ENCODE assay signal across 12 mouse cellular contexts in the genomic region with DNA sequence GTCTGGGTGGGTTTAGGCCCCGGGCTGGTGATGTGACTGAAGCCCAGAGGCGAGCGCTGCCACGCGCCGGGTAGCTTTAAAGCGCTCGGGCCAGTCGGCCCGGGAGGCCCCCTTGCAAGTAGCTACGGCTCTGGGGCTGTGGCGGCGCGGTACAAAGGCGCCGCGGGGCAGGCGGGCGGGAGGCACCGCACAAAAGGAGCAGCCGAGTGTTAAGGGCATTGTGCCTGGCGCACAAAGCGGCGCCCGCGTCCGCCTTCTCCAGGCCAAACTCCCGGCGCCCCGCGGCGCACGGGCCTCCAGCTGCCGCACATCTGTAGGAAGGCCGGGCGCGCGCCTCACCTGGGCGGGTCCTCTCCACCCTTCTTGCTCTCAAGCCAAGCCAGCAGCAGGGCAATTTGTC. TPM values are rescaled to one million over a fixed set of nuclear protein-coding genes. Genes with fewer than 3 reads are reported as not detected.
DNase-seq lines count a peak whose midpoint lies in the region; ATAC-seq and TF ChIP-seq lines count a peak whose summit lies in the region.
"Had no signal": no experiment of that assay in that cellular context is flagged by ENCODE, and none has a peak within 500 bp of the region (broad histone marks: within the 10 kb centered on the region; RNA-seq: fewer than 3 reads in every experiment).

No protein-coding gene starts in this region.

- H3K4me2 ChIP-seq in kidney, embryonic 15.5 days, result peak overlapping the region; percentile 56
- peak overlapping the region; percentile 65 for H3K4me2 ChIP-seq in embryonic facial prominence, embryonic 13.5 days
- peak overlapping the region; percentile 43 for H3K4me2 ChIP-seq in intestine, postnatal 0 days (replicated peaks; ENCODE audit: low read depth)

- no peak for DNase-seq in kidney, adult 18-20 months
- no peak for DNase-seq in spleen, postnatal 10 days (ENCODE audit: low spot score in 2 of 2)
- no peak for DNase-seq in urinary bladder, postnatal 25 days (ENCODE audit: low spot score)
- DNase-seq in right cerebral cortex, postnatal 14 days, result no peak
- DNase-seq: cerebellum, adult 9-10 months; heart, adult 11 months; lung, adult 2 months had no signal

- no peaks in the 10 kb centered on the region for H3K9me3 ChIP-seq in kidney, embryonic 15.5 days (replicated peaks)
- H3K9me3 ChIP-seq in embryonic facial prominence, embryonic 13.5 days, result 0 out of 2 replicates have a peak, but pooled peaks cover 3% of the 10 kb centered on the region
- H3K9me3 ChIP-seq in intestine, postnatal 0 days (ENCODE audit: control insufficient read depth), result no peaks in the 10 kb centered on the region

- TF ChIP-seq CTCF in intestine, postnatal 0 days (IDR thresholded peaks at IDR 0.05; ENCODE audit: low read depth), result no peak
- TF ChIP-seq CTCF in olfactory bulb, adult 2 months (IDR thresholded peaks at IDR 0.05; ENCODE audit: insufficient read depth, low read depth, low read length), result no peak

- H3K27me3 ChIP-seq in kidney, embryonic 15.5 days, result peaks cover 88% of the 10 kb centered on the region
- peaks cover 95% of the 10 kb centered on the region for H3K27me3 ChIP-seq in embryonic facial prominence, embryonic 13.5 days
- H3K27me3 ChIP-seq in intestine, postnatal 0 days (replicated peaks; ENCODE audit: control insufficient read depth, insufficient read depth, low read length), result peaks cover 68% of the 10 kb centered on the region

- H3K27ac ChIP-seq in kidney, embryonic 15.5 days, result no peak overlapping the region
- H3K27ac ChIP-seq in embryonic facial prominence, embryonic 13.5 days, result no peak overlapping the region
- H3K27ac ChIP-seq in intestine, postnatal 0 days (ENCODE audit: low read depth, low read length), result no peak overlapping the region
- no peak overlapping the region for H3K27ac ChIP-seq in olfactory bulb, adult 2 months (ENCODE audit: insufficient read depth, low read depth, low read length)

- 0 out of 2 replicates have a peak overlapping the region, but pooled peaks have one; percentile 10 for H3K9ac ChIP-seq in kidney, embryonic 15.5 days
- H3K9ac ChIP-seq in embryonic facial prominence, embryonic 13.5 days, result peak overlapping the region; percentile 62
- no peak overlapping the region for H3K9ac ChIP-seq in intestine, postnatal 0 days (ENCODE audit: low read depth, low read length)

- no peak for TF ChIP-seq POLR2A in olfactory bulb, adult 2 months (IDR thresholded peaks at IDR 0.05; ENCODE audit: insufficient read depth, low read depth, low read length)

- WGBS in kidney, embryonic 15.5 days, result 3% methylated on average over 39 of the region's 39 CpGs
- WGBS in embryonic facial prominence, embryonic 13.5 days, result under 1% methylated on average over 39 of the region's 39 CpGs
- WGBS in intestine, postnatal 0 days, result under 1% methylated on average over 30 of the region's 39 CpGs
- 2% methylated on average over 39 of the region's 39 CpGs for WGBS in olfactory bulb, adult 2 months

- H3K36me3 ChIP-seq in kidney, embryonic 15.5 days, result no peaks in the 10 kb centered on the region
- no peaks in the 10 kb centered on the region for H3K36me3 ChIP-seq in embryonic facial prominence, embryonic 13.5 days
- H3K36me3 ChIP-seq in intestine, postnatal 0 days (ENCODE audit: control insufficient read depth, insufficient read depth), result no peaks in the 10 kb centered on the region; the same call in 1 of the 2 replicates
- H3K36me3 ChIP-seq: G1E had no signal

- no peak for ATAC-seq in kidney, embryonic 15.5 days (replicated peaks; ENCODE audit: low FRiP score)
- no peak for ATAC-seq in embryonic facial prominence, embryonic 13.5 days (ENCODE audit: insufficient number of reproducible peaks, insufficient read depth, low FRiP score, low TSS enrichment, low read depth)
- ATAC-seq in intestine, postnatal 0 days, result no peak

- peak overlapping the region; percentile 30 for H3K4me3 ChIP-seq in kidney, embryonic 15.5 days (replicated peaks)
- H3K4me3 ChIP-seq in embryonic facial prominence, embryonic 13.5 days, result peak overlapping the region; percentile 38
- H3K4me3 ChIP-seq in intestine, postnatal 0 days (ENCODE audit: low read depth, low read length), result peak overlapping the region; percentile 11; the same call in 1 of the 2 replicates
- H3K4me3 ChIP-seq in olfactory bulb, adult 2 months (ENCODE audit: insufficient read depth, low read depth, low read length), result peak overlapping the region; percentile 4

- peaks cover 46% of the 10 kb centered on the region for H3K4me1 ChIP-seq in kidney, embryonic 15.5 days
- peaks cover 26% of the 10 kb centered on the region for H3K4me1 ChIP-seq in embryonic facial prominence, embryonic 13.5 days
- no peaks in the 10 kb centered on the region for H3K4me1 ChIP-seq in intestine, postnatal 0 days (replicated peaks; ENCODE audit: control insufficient read depth, insufficient read depth, low read length)
- H3K4me1 ChIP-seq in olfactory bulb, adult 2 months (ENCODE audit: control insufficient read depth, insufficient read depth, low read length), result peaks cover 55% of the 10 kb centered on the region

RNA-seq across cellular contexts. Expression of gene Hes3, which starts 1.1 kb away (rescaled TPM):
- polyA plus RNA-seq in kidney, embryonic 15.5 days (2015; fragmentation: Nextera tagmentation; extraction: Ambion mirVana), result not detected in 2 replicates
- polyA plus RNA-seq in embryonic facial prominence, embryonic 13.5 days (2015; fragmentation: Nextera tagmentation; extraction: Ambion mirVana), result not detected in 2 replicates
- not detected in 2 replicates for polyA plus RNA-seq in intestine, postnatal 0 days (2015; fragmentation: Nextera tagmentation; extraction: Ambion mirVana)
- not detected in 2 replicates for polyA plus RNA-seq in olfactory bulb, adult 2 months (2012; ENCODE audit: insufficient read depth, insufficient read length, low replicate concordance, missing spikeins)
- polyA plus RNA-seq: G1E; lung, adult 2 months had no signal

RNA-seq across cellular contexts. Expression of gene Icmt, which starts 6.6 kb away (rescaled TPM):
- polyA plus RNA-seq in kidney, embryonic 15.5 days (2015; fragmentation: Nextera tagmentation; extraction: Ambion mirVana), result 22.3 and 28.7 TPM in 2 replicates
- 23.5 and 26.6 TPM in 2 replicates for polyA plus RNA-seq in embryonic facial prominence, embryonic 13.5 days (2015; fragmentation: Nextera tagmentation; extraction: Ambion mirVana)
- polyA plus RNA-seq in intestine, postnatal 0 days (2015; fragmentation: Nextera tagmentation; extraction: Ambion mirVana), result 12.6 and 12.9 TPM in 2 replicates
- not detected in 2 replicates for polyA plus RNA-seq in olfactory bulb, adult 2 months (2012; ENCODE audit: insufficient read depth, insufficient read length, low replicate concordance, missing spikeins)

RNA-seq across cellular contexts. Expression of gene Gpr153, which starts 16.4 kb away (rescaled TPM):
- polyA plus RNA-seq in kidney, embryonic 15.5 days (2015; fragmentation: Nextera tagmentation; extraction: Ambion mirVana), result 6.2 and 7.8 TPM in 2 replicates
- polyA plus RNA-seq in embryonic facial prominence, embryonic 13.5 days (2015; fragmentation: Nextera tagmentation; extraction: Ambion mirVana), result 11.1 TPM in 2 replicates
- 2.9 and 3.1 TPM in 2 replicates for polyA plus RNA-seq in intestine, postnatal 0 days (2015; fragmentation: Nextera tagmentation; extraction: Ambion mirVana)
- not detected in 2 replicates for polyA plus RNA-seq in olfactory bulb, adult 2 months (2012; ENCODE audit: insufficient read depth, insufficient read length, low replicate concordance, missing spikeins)

RNA-seq across cellular contexts. Expression of gene Rnf207, which starts 28.4 kb away (rescaled TPM):
- polyA plus RNA-seq in kidney, embryonic 15.5 days (2015; fragmentation: Nextera tagmentation; extraction: Ambion mirVana), result 1.5 and 2.1 TPM in 2 replicates
- polyA plus RNA-seq in embryonic facial prominence, embryonic 13.5 days (2015; fragmentation: Nextera tagmentation; extraction: Ambion mirVana), result 0.72 and 1.3 TPM in 2 replicates
- polyA plus RNA-seq in intestine, postnatal 0 days (2015; fragmentation: Nextera tagmentation; extraction: Ambion mirVana), result 0.69 and 0.70 TPM in 2 replicates
- polyA plus RNA-seq in olfactory bulb, adult 2 months (2012; ENCODE audit: insufficient read depth, insufficient read length, low replicate concordance, missing spikeins), result not detected in 2 replicates
- polyA plus RNA-seq: G1E had no signal

RNA-seq across cellular contexts. Expression of gene Rpl22, which starts 35.2 kb away (rescaled TPM):
- polyA plus RNA-seq in kidney, embryonic 15.5 days (2015; fragmentation: Nextera tagmentation; extraction: Ambion mirVana), result 387 and 455 TPM in 2 replicates
- 447 and 449 TPM in 2 replicates for polyA plus RNA-seq in embryonic facial prominence, embryonic 13.5 days (2015; fragmentation: Nextera tagmentation; extraction: Ambion mirVana)
- polyA plus RNA-seq in intestine, postnatal 0 days (2015; fragmentation: Nextera tagmentation; extraction: Ambion mirVana), result 281 and 296 TPM in 2 replicates
- not detected in 2 replicates for polyA plus RNA-seq in olfactory bulb, adult 2 months (2012; ENCODE audit: insufficient read depth, insufficient read length, low replicate concordance, missing spikeins)
